Mouse (Mus musculus): ENCODE results near the gene Rab23.

Rab23 gene

GRCm38 (mm10) chr1:33768827-33769226 lies 49.1 kb downstream of the Rab23 start:
- no peak for DNase-seq

GRCm38 (mm10) chr1:33771621-33772020 lies 51.9 kb downstream of the Rab23 start:
- no peak for DNase-seq

GRCm38 (mm10) chr1:33772106-33772505 lies 52.4 kb downstream of the Rab23 start:
- DNase-seq: no peak

GRCm38 (mm10) chr1:33776175-33776611 lies 56.5 kb downstream of the Rab23 start:
- no peak for DNase-seq

- DNase-seq: no peak
These were observed 64.9 kb downstream of the Rab23 start for GRCm38 (mm10) chr1:33784561-33784960.

GRCm38 (mm10) chr1:33788072-33788471 lies 68.4 kb downstream of the Rab23 start:
- DNase-seq: no peak

- DNase-seq: peak; percentile 48 to 64
These were observed 68.8 kb downstream of the Rab23 start for GRCm38 (mm10) chr1:33788493-33788892.
